Mouse (Mus musculus): ENCODE data around the gene Wwox.

DNA sequence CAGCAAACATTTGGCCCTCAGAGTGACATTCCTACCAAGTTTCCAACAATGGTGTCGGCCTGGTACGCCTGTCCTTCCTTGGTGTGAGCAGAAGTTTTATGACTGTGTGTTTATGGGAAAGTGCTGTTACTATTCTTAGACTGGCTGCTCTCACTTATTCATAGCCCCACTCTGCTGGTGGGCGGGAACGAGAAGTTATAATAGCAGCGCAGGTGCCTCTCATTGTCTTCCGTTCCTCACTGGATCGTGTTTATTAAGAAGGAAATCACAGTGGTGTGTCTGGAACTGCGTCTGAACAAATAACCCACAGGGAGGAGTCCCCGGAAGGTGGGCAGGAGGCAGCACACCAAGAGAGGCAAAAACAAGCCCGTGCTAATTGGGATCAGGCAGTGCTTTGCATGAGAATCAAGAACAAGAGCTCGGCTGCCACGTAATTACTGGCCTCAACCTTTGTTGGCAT is 533.6 kb downstream of the Wwox start:
- TF ChIP-seq CTCF (IDR thresholded peaks at IDR 0.05; ENCODE audit: control insufficient read depth, insufficient read depth, low read length), result no peak
- TF ChIP-seq POLR2A (IDR thresholded peaks at IDR 0.05; ENCODE audit: borderline replicate concordance, control insufficient read depth, low read depth, low read length), result no peak
